Mouse (Mus musculus) right cerebral cortex, postnatal 4 days (tissue): ENCODE results near the gene Acy3.
A peak's percentile ranks its signal among the peaks of the same experiment; 100 is the strongest.

ENCODE experiments used
- DNase-seq: peaks from one replicate; pipeline ENCODE4 v3.0.0-alpha.2; 2022

Acy3 gene

GRCm38 (mm10) chr19:3975866-3976265, 10.5 kb upstream of the Acy3 start:
- DNase-seq, result no peak

DNA sequence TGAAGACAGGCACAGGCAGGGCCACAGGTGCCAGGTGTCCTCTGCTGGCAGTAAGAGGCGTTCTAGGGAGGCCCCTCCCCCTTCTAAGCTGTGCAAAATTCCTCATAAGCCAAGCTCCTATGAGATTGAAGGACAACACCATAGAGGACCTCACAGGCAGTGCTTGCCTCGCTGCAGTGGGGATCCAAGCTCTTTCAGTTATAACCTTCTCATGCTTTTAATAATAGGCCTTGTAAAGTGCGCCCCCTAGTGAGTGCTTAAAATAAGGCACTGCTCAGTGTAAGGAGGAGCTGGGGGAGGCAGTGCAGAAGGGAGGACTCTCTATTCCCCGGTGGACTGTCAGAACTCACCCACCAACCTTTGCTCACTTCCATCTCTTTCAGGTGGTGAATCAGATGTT, 6.1 kb upstream of the Acy3 start:
- DNase-seq, result peak; percentile 70

DNA sequence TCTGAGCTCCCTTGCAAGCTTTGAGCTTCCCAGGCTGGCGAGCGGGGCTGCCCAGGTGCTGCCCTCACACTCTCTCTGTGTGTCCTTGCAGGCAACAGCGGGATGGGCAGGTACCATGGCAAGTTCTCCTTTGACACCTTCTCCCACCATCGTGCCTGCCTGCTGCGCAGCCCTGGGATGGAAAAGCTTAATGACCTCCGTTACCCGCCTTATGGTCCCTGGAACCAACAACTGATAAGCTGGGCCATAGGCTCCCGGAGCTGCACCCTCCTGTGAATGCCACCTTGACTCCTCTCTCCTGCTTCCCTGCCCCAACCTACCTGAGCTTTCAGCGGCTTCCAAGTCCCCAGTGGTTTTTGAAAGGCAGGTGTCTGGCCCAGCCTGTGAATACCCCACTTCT, 5.5 kb upstream of the Acy3 start:
- no peak for DNase-seq

- DNase-seq, result no peak
These were observed 2.7 kb upstream of the Acy3 start for GRCm38 (mm10) chr19:3983527-3984200.

- DNase-seq, result no peak
These were observed 1.1 kb upstream of the Acy3 start for GRCm38 (mm10) chr19:3985261-3985681.

DNA sequence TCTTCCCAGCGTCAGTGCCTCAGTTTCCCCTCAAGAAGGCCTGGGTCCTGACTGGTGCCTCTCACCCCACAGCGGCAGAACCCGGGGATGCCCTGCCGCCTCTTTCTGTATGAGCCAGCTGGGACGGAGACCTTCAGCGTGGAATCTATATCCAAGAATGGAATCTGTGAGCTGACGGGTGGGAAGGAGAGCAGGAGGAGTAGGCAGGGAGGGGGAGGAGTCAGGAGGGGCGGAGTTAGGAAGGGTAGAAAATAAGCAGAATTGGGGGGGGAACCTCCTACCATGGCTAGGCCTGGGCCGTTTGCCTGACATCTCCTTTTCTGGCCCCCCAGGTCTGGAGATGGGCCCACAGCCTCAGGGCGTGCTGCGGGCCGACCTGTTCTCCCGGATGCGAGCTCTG, 1.7 kb downstream of the Acy3 start:
- DNase-seq, result no peak

DNA sequence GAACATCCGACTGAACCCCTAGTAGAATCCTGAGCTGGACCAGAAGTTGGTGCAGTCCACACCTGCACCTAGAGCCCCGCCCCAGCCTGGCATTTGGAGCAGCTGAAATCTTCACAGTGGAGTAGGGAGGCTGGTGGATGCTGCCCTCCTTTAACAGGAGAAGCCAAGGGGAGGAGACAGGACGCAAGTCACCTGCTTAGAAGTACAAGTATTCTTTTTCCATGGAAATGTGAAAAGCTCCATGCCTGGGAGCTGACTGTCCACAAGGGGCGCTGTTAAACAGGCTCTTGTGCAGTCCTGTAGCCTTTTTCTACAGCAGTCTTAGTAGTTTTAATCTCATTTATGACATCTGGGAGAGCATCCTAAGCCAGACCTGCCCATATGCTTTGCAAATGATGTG, 2.4 kb downstream of the Acy3 start:
- DNase-seq, result no peak

GRCm38 (mm10) chr19:3990804-3991203, 4.4 kb downstream of the Acy3 start:
- DNase-seq, result no peak

DNA sequence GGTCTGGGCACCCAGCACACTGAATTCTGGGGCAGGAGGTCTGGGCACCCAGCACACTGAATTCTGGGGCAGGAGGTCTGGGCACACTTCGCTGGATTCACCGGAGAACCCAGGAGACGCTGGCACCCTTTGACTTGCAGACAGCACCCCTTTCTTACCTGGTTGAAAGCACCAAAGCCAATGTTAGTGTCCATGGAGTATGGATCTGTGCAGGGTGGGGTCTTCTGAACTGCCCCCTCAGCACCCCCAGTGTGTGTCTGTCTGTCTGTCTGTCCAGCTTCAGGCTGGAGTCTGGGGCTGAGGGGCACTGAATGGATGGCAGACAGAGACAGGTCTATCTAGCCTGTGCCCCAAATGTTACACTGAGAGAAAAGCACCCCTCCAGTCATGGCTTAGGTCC, 5.2 kb downstream of the Acy3 start:
- DNase-seq, result no peak

DNA sequence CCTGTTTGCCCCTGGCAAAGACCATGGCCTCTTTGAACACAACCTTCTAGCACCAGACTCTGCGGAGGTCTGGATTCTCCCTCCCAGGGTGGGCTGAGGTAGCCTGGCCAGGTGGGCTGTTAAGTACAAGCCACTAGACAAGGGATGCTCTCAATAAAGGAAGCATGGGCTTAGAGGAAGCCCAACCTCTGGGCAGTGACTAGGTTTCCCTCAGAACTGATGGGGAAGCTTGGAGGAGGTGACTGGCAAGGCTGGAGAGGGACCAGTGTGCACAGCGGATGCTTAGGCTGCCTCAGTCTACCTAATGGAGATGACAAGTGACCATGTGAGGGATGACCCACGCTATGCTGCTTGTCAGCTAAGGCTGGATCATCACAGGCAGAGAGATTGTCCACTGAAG, 5.6 kb downstream of the Acy3 start:
- DNase-seq, result no peak

DNA sequence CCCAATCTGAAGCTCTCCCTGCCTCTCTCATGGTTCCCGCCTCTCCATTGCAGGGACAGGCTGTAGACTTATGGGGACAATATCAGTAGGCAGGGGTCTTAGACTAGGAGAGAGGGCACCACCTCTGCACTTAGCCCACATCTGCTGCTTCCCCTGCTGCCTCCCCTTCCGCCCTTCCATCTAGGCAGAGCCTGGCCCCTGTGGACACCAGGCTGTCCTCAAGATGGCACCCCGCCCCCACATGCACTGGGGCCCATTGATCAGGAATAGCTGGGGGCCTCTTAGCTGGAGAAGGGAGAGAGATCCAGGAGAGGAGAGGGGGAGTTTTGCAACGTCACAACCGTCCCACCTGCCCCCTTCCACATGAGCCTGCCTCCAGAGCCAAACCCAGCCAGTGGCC, 6.0 kb downstream of the Acy3 start, which contains the start of gene Tbx10:
Gene Tbx10 (plus strand): TSS at position 337 of the 400 bp plus-strand sequence.
- DNase-seq, result no peak

DNA sequence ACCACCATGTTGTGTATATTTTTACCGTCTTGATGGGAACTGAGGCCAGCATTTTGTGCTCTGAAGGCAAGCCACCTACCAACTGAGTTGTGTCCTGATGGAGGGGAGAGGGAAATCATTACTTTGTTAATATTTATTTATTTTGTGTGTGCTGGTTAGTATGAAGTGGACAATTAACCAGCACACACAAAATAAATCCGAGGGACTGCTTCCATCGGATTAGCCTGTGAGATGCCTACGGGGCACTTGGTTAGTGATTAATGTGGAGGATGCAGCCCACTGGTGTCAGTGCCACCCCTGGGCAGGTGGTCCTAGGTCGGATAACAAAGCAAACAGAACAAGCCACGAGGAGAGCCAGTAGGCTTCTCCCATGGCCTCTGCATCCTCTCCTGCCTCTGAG, 8.6 kb downstream of the Acy3 start:
- no peak for DNase-seq

DNA sequence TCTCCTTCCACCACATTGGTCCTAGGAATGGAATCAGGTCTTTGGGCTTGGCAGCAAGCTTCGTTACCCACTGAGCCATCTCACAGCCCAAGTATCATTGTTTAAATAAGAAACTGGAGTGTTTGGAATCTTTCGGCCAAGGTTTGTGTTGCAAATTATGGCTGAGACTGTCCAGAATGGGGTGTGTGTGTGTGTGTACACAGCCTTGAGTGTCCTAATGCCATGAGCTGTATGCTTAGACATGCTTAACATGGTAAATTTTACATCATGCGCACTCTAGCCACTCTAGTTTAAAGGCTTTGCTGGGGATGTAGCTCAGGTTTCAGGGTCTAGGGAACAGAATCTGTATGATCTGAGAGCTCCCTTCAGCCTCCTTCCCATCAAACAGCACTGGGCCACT, 9.1 kb downstream of the Acy3 start:
- DNase-seq, result no peak

DNA sequence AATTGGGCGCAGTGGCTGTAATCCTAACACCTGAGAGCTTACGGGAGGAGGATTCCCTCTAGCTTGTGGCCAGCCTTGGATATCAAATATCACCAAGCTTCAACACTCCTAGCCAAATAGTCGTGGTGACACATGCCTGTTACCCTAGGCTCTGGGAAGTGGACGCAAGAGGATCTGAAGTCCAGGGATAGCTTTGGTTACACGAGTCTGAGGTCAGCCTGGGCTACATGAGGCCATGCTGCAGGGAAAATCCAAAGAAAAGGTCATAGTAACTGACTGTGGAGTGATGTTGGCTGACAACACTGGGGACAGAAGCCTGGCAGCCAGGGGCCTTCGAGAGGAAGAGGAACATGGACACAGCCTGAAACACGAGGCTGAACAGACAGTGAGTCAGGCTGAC, 9.7 kb downstream of the Acy3 start:
- no peak for DNase-seq

DNA sequence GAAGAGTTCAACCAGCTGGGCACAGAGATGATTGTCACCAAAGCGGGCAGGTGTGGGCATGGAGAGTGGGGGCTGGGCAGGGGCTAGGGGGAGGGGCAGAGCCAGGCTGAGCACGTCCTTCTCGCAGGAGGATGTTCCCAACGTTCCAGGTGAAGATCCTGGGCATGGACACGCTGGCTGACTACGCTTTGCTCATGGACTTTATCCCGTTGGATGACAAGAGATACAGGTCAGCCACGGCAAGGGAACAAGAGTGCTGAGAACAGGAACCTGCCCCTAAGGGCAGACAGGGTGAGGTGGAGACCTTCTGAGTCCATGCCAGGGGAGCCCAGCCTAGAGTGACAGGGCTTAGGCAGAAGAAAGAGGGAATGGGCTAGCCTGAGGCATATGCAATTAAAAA, 10.4 kb downstream of the Acy3 start:
- DNase-seq, result no peak

DNA sequence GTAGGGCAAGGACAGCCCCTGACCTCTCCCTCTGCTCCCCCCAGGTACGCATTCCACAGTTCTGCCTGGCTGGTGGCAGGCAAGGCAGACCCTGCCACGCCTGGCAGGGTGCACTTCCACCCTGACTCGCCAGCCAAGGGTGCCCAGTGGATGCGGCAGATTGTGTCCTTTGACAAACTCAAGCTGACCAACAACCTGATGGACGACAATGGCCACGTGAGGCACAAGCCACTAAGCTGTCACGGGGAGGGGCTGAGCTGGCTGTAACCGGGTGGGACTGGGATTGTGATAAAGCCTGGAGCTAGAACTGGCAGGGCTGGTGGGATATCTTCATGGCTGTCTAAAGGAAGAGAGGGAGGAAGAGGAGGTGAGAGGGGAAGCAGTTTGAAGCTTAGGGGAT, 10.9 kb downstream of the Acy3 start:
- no peak for DNase-seq

DNA sequence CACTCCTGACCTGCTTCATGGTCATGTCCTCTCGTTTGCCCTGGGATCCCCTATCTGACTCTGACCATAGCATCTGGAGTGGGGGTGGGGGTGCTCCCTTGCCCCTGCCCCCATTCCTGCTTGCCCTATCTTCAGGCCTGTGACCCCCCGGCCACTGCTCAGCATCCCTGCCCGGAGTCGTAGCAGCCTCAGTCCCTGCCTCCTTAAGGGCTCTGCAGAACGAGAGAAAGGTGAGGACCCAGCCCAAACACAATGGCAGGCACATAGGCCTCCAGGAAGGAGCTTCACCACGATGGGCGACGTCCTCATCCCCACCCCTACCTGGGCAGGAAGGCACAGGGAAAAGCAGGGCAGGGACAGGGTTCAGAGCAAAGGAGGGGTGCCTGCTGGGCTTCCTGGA, 12.0 kb downstream of the Acy3 start:
- no peak for DNase-seq

DNA sequence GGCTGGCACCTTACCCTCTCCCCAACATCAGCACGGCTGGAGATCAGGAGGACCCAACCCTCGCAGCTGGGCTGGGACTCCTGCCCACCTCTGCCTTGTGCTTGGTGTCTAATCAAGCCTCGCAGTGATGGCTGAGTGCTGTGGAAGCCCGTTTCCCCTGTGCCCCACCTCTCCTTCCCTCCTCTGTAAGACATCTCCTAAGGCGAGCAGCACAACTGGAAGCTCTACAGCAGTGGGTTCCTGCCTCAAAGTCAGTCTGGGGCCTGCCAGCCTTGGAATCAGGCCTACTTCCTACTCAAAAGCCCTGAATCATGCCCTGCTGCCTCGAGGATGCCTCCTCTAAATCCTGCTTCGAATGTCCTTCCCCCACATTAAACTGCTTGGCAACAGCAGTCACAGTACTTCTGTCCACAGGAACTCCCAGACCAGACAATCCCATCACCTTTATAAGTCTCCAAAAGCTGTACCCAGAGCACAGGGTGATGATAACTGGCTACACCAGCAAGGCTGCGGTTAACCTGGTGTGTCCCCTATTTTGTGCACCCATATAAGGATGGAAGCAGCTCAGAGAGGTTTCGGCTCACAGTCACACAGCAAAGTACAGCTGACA, 12.9 kb downstream of the Acy3 start:
- DNase-seq, result no peak

GRCm38 (mm10) chr19:4000119-4000900, 13.9 kb downstream of the Acy3 start, which contains the start of the genes Nudt8 and Gm49405:
TSS of gene Nudt8 (plus strand) at chr19:4000580.
TSS of gene Gm49405 (plus strand) at chr19:4000626.
- peak; percentile 89 for DNase-seq

DNA sequence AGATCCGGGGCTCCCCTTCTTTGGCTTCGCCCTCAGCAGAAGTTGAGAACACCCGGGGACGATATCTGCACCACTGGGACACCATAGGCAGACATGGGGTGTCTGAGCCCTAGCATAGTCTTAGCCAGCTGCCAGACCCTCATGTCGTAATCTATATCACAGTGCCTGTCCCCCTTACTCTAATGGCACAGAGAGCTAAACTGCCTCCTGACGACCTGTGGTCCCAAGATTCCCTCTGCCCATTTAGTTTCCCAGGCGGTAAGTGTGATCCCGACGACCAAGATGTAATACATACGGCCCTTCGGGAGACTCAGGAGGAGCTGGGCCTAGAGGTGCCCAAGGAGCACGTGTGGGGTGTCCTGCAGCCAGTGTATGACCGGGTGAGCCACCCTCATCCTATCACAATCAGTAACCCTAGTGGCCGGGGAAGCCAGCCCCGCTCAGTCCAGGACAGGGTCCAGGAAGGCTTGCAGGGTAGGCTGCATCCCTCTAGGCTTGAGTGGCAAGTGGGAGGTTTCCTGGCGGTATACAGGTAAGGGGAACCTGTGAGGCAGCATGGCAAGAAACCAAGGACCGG, 14.7 kb downstream of the Acy3 start:
- DNase-seq, result no peak

GRCm38 (mm10) chr19:4001752-4002151, 15.4 kb downstream of the Acy3 start:
- no peak for DNase-seq

DNA sequence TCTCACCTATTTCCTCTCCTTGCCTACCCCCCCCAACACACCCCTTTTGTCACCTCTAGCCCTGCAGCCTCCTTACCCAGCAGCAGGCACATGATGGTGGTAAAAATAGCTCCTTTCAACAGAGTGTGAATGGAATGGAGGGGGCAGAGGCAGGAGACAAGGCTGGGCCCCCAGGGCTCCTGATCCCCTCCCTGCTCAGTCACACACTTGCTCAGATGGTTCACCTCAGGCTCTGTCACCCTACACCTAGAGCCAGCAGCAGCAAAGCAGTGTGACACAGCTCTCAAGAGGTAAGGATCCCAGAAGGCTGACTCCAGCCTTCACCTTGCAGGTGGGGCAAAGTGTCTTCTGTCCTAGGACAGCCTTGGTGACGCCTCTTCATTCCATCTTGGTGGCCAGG, 16.7 kb downstream of the Acy3 start, which contains the start of gene Doc2g:
Gene Doc2g (plus strand): TSS at position 202 of the 400 bp plus-strand sequence.
- DNase-seq, result no peak

- no peak for DNase-seq
These were observed 17.3 kb downstream of the Acy3 start for GRCm38 (mm10) chr19:4003641-4004040.

GRCm38 (mm10) chr19:4004331-4004730, 18.0 kb downstream of the Acy3 start:
- DNase-seq, result no peak
